29 mouse cellular contexts compared by ENCODE assay signal in the genomic region with DNA sequence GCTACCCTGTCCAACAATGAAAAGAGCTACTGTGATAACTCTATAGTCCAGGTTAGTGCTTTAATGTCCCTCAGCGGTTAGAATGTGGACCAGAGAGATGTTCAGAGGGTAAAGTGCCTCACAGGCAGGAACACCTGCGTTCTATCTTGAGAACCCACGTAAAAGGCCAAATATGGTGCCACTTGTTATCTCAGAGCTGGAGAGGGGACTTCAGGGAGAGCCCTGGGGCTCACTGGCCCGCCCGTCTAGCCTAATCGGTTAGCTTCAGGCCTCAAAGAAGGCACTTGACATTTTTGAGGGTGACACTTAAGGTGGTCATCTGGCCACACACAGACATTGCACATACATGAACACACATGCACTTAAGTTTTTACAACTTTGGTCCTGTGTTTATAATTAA. TPM values are rescaled to one million over a fixed set of nuclear protein-coding genes. Genes with fewer than 3 reads are reported as not detected.
A peak's percentile ranks its signal among the peaks of the same experiment; 100 is the strongest.
DNase-seq lines count a peak whose midpoint lies in the region; ATAC-seq and TF ChIP-seq lines count a peak whose summit lies in the region.
"Had no signal": no experiment of that assay in that cellular context is flagged by ENCODE, and none has a peak within 500 bp of the region (broad histone marks: within the 10 kb centered on the region; RNA-seq: fewer than 3 reads in every experiment).

No protein-coding gene starts in this region.

- no peak overlapping the region for H3K4me3 ChIP-seq in heart, embryonic 14.5 days (ENCODE audit: control insufficient read depth in 1 of 2, insufficient read depth in 1 of 2, low read depth in 1 of 2, low read length in 2 of 2)
- H3K4me3 ChIP-seq in limb, embryonic 11.5 days (ENCODE audit: low read depth, low read length) = no peak overlapping the region
- H3K4me3 ChIP-seq in limb, embryonic 10.5 days = no peak overlapping the region
- no peak overlapping the region for H3K4me3 ChIP-seq in liver, embryonic 14.5 days (ENCODE audit: insufficient read depth in 1 of 2, low read depth in 2 of 2, low read length in 2 of 2)
- H3K4me3 ChIP-seq: embryonic facial prominence, embryonic 12.5 days; intestine, embryonic 15.5 days; layer of hippocampus, adult 2 months; limb, embryonic 12.5 days; stomach, embryonic 15.5 days had no signal

- peaks cover 41% of the 10 kb centered on the region for H3K36me3 ChIP-seq in heart, embryonic 14.5 days (ENCODE audit: control insufficient read depth, insufficient read depth, low read length)
- 0 out of 2 replicates have a peak, but pooled peaks cover 2% of the 10 kb centered on the region for H3K36me3 ChIP-seq in limb, embryonic 11.5 days (ENCODE audit: control insufficient read depth, insufficient read depth, low read length)
- H3K36me3 ChIP-seq in limb, embryonic 10.5 days = peaks cover 27% of the 10 kb centered on the region
- H3K36me3 ChIP-seq in liver, embryonic 14.5 days (replicated peaks; ENCODE audit: control insufficient read depth, insufficient read depth, low read depth) = peaks cover 7% of the 10 kb centered on the region

- H3K9me3 ChIP-seq in heart, embryonic 14.5 days (ENCODE audit: control insufficient read depth, low read length) = no peaks in the 10 kb centered on the region
- H3K9me3 ChIP-seq in limb, embryonic 11.5 days (ENCODE audit: control insufficient read depth, low read length) = no peaks in the 10 kb centered on the region
- no peaks in the 10 kb centered on the region for H3K9me3 ChIP-seq in limb, embryonic 10.5 days (replicated peaks)
- no peaks in the 10 kb centered on the region for H3K9me3 ChIP-seq in liver, embryonic 14.5 days (ENCODE audit: control insufficient read depth, low read length)
- H3K9me3 ChIP-seq: embryonic facial prominence, embryonic 12.5 days; G1E; intestine, embryonic 15.5 days; limb, embryonic 12.5 days; stomach, embryonic 15.5 days had no signal

- no peak for TF ChIP-seq CTCF in liver, embryonic 14.5 days (IDR thresholded peaks at IDR 0.05; ENCODE audit: low read depth)

- no peak overlapping the region for H3K9ac ChIP-seq in heart, embryonic 14.5 days (ENCODE audit: low read length)
- no peak overlapping the region for H3K9ac ChIP-seq in limb, embryonic 11.5 days (ENCODE audit: low read length)
- no peak overlapping the region for H3K9ac ChIP-seq in liver, embryonic 14.5 days (replicated peaks)
- H3K9ac ChIP-seq: embryonic facial prominence, embryonic 12.5 days; forebrain, postnatal 0 days; intestine, embryonic 15.5 days; limb, embryonic 12.5 days; stomach, embryonic 15.5 days had no signal

- no peak for TF ChIP-seq EP300 in liver, embryonic 14.5 days (IDR thresholded peaks at IDR 0.05; ENCODE audit: low read depth)

- no peak overlapping the region for H3K4me2 ChIP-seq in heart, embryonic 14.5 days (ENCODE audit: low read length)
- no peak overlapping the region for H3K4me2 ChIP-seq in limb, embryonic 11.5 days (ENCODE audit: low read depth, severe bottlenecking)
- H3K4me2 ChIP-seq in liver, embryonic 14.5 days (ENCODE audit: low read depth) = no peak overlapping the region
- H3K4me2 ChIP-seq: embryonic facial prominence, embryonic 12.5 days; intestine, embryonic 15.5 days; limb, embryonic 12.5 days; midbrain, embryonic 11.5 days; stomach, embryonic 15.5 days had no signal

- H3K27me3 ChIP-seq in heart, embryonic 14.5 days (ENCODE audit: control insufficient read depth, insufficient read depth, low read length) = no peaks in the 10 kb centered on the region
- no peaks in the 10 kb centered on the region for H3K27me3 ChIP-seq in limb, embryonic 11.5 days (ENCODE audit: control insufficient read depth, insufficient read depth, low read length)
- no peaks in the 10 kb centered on the region for H3K27me3 ChIP-seq in limb, embryonic 10.5 days (ENCODE audit: low read depth, poor library complexity, severe bottlenecking)
- no peaks in the 10 kb centered on the region for H3K27me3 ChIP-seq in liver, embryonic 14.5 days (ENCODE audit: control insufficient read depth, insufficient read depth, low read length)
- H3K27me3 ChIP-seq: embryonic facial prominence, embryonic 12.5 days; intestine, embryonic 15.5 days; limb, embryonic 12.5 days; stomach, embryonic 15.5 days had no signal

- no peak for DNase-seq in heart, adult 18-20 months
- DNase-seq in limb, embryonic 11.5 days (ENCODE audit: low spot score) = peak; percentile 18
- DNase-seq in limb, embryonic 10.5 days (ENCODE audit: low spot score) = no peak
- DNase-seq in c-Kit-positive CD71-positive TER-119-negative erythroid progenitor cells, embryonic 14.5 days (ENCODE audit: low read depth) = peak; percentile 7
- DNase-seq in liver, embryonic 14.5 days (ENCODE audit: low read depth in 3 of 3, low spot score in 3 of 3) = peak in 1 of 3 experiments; percentile 10
- DNase-seq in kidney, adult 11 months = no peak
- no peak for DNase-seq in Muller cell, postnatal 12 days (ENCODE audit: inconsistent ontology term)
- DNase-seq: adrenal gland, adult 8-10 months; cerebellum, adult 2 months; cerebellum, postnatal 25 days; forebrain, postnatal 0 days; gastrocnemius, postnatal 25 days; heart, postnatal 14 days; kidney, postnatal 14 days; lung, adult 2 months; right cerebral cortex, postnatal 4 days; thymus, adult 18-20 months; thymus, postnatal 4 days had no signal

- H3K4me1 ChIP-seq in heart, embryonic 14.5 days (ENCODE audit: control insufficient read depth in 2 of 2, insufficient read depth in 2 of 2, low read length in 2 of 2) = peaks cover 0 to 10% of the 10 kb centered on the region in 2 experiments; a peak in 2 of 4 replicates
- H3K4me1 ChIP-seq in limb, embryonic 11.5 days (ENCODE audit: control insufficient read depth, insufficient read depth, low read length) = no peaks in the 10 kb centered on the region
- no peaks in the 10 kb centered on the region for H3K4me1 ChIP-seq in limb, embryonic 10.5 days
- H3K4me1 ChIP-seq in liver, embryonic 14.5 days (replicated peaks; ENCODE audit: control insufficient read depth in 2 of 2, insufficient read depth in 2 of 2, low read length in 1 of 2) = no peaks in the 10 kb centered on the region
- H3K4me1 ChIP-seq: embryonic facial prominence, embryonic 12.5 days; intestine, embryonic 15.5 days; limb, embryonic 12.5 days; stomach, embryonic 15.5 days had no signal

- ATAC-seq in heart, embryonic 14.5 days (ENCODE audit: insufficient number of reproducible peaks, insufficient read depth, low FRiP score, low read depth) = 0 out of 2 replicates have a peak, but pooled peaks have one; percentile 35
- no peak for ATAC-seq in limb, embryonic 11.5 days (ENCODE audit: insufficient number of reproducible peaks, low FRiP score, low TSS enrichment, low read depth)
- ATAC-seq in liver, embryonic 14.5 days (ENCODE audit: insufficient read depth) = peak; percentile 72
- ATAC-seq: activated CD4-positive, CD25-positive, alpha-beta regulatory T cell, adult 4 months; forebrain, postnatal 0 days; hindbrain, embryonic 16.5 days; intestine, embryonic 15.5 days had no signal

- 0 out of 4 replicates have a peak overlapping the region, but pooled peaks have one; percentile 8 to 10 for H3K27ac ChIP-seq in heart, embryonic 14.5 days (replicated peaks in 1 of 2; ENCODE audit: control insufficient read depth in 1 of 2, insufficient read depth in 1 of 2, low read depth in 2 of 2, low read length in 2 of 2)
- no peak overlapping the region for H3K27ac ChIP-seq in limb, embryonic 11.5 days (replicated peaks; ENCODE audit: low read depth, low read length)
- no peak overlapping the region for H3K27ac ChIP-seq in limb, embryonic 10.5 days
- H3K27ac ChIP-seq in liver, embryonic 14.5 days = no peak overlapping the region
- H3K27ac ChIP-seq: embryonic facial prominence, embryonic 12.5 days; intestine, embryonic 15.5 days; layer of hippocampus, adult 2 months; limb, embryonic 12.5 days; macrophage; stomach, embryonic 15.5 days had no signal

- 40% methylated on average over 6 of the region's 6 CpGs for WGBS in heart, embryonic 14.5 days
- 92% methylated on average over 6 of the region's 6 CpGs for WGBS in limb, embryonic 11.5 days
- WGBS in limb, embryonic 10.5 days = 94% methylated on average over 6 of the region's 6 CpGs
- 52% methylated on average over 6 of the region's 6 CpGs for WGBS in liver, embryonic 14.5 days (ENCODE audit: insufficient replicate concordance)

RNA-seq across cellular contexts. Expression of a gene that starts 49.6 kb away (rescaled TPM):
- polyA plus RNA-seq in heart, embryonic 14.5 days (2014; fragmentation: Nextera tagmentation; extraction: Ambion mirVana) = 10.6 and 12.4 TPM in 2 replicates
- 1 to 10 TPM; 4.4 to 4.8 TPM for total RNA-seq in heart, adult 18-20 months (2021)
- 4.9 TPM in 2 replicates for polyA plus RNA-seq in limb, embryonic 11.5 days (2014; fragmentation: Nextera tagmentation; extraction: Ambion mirVana)
- polyA plus RNA-seq in limb, embryonic 10.5 days (2016; fragmentation: Nextera tagmentation; extraction: Ambion mirVana) = 4.0 and 4.3 TPM in 2 replicates
- 2.0 and 3.7 TPM in 2 replicates for polyA plus RNA-seq in liver, embryonic 14.5 days (2012; rRNA removed)
- 4.4 and 5.0 TPM in 2 replicates for polyA plus RNA-seq in liver, embryonic 14.5 days (2014; fragmentation: Nextera tagmentation; extraction: Ambion mirVana)
- polyA plus RNA-seq: activated CD4-positive, CD25-positive, alpha-beta regulatory T cell, adult 4 months; macrophage had no signal

Comparison
In these comparisons a context has a peak if more than half of its experiments do, and no peak if none do; other contexts are left out.
1. DNase-seq: peak in limb, embryonic 11.5 days (single experiment) and c-Kit-positive CD71-positive TER-119-negative erythroid progenitor cells, embryonic 14.5 days (single experiment); none in heart, adult 18-20 months (0 of 2), limb, embryonic 10.5 days (single experiment), kidney, adult 11 months (single experiment) and Muller cell, postnatal 12 days (single experiment).
2. H3K27ac ChIP-seq: peak in heart, embryonic 14.5 days (2 of 2); none in limb, embryonic 11.5 days (single experiment), limb, embryonic 10.5 days (single experiment) and liver, embryonic 14.5 days (single experiment).